Mouse (Mus musculus) hindbrain, embryonic 12.5 days (tissue): ENCODE results near the gene Nhej1. TPM values are rescaled to one million over a fixed set of nuclear protein-coding genes. Genes with fewer than 3 reads are reported as not detected.

Source experiments
- ATAC-seq: fragments of 200-750 bp; cut with Nextera tagmentation; 2 replicates; pipeline ENCODE4 v1.8.0; 2017; ENCODE audit warnings: moderate TSS enrichment; ENCODE audit not compliant: low FRiP score
- H3K27ac ChIP-seq: fragments of 300-500 bp; sonication (generic); 2 replicates; pipeline ENCODE4 v1.5.1; 2016; ENCODE audit warnings: mild to moderate bottlenecking
- H3K27me3 ChIP-seq: fragments of 300-500 bp; sonication (generic); 2 replicates; pipeline ENCODE4 v1.6.1; 2016; ENCODE audit warnings: mild to moderate bottlenecking
- H3K36me3 ChIP-seq: fragments of 300-500 bp; sonication (generic); 2 replicates; pipeline ENCODE4 v1.6.1; 2016; ENCODE audit warnings: mild to moderate bottlenecking
- H3K4me1 ChIP-seq: fragments of 300-500 bp; sonication (generic); 2 replicates; pipeline ENCODE4 v1.6.1; 2016
- H3K4me2 ChIP-seq: fragments of 300-500 bp; sonication (generic); replicated peaks from 2 replicates; pipeline ENCODE4 v1.6.1; 2016; ENCODE audit warnings: mild to moderate bottlenecking
- H3K4me3 ChIP-seq: fragments of 300-500 bp; sonication (generic); 2 replicates; pipeline ENCODE4 v1.5.1; 2016; ENCODE audit warnings: mild to moderate bottlenecking
- H3K9ac ChIP-seq: fragments of 300-500 bp; sonication (generic); 2 replicates; pipeline ENCODE4 v1.6.1; 2016; ENCODE audit warnings: mild to moderate bottlenecking, moderate library complexity
- H3K9me3 ChIP-seq: fragments of 300-500 bp; sonication (generic); replicated peaks from 2 replicates; pipeline ENCODE4 v1.6.1; 2016; ENCODE audit warnings: mild to moderate bottlenecking
- WGBS: fragments of 180-500 bp; shearing (Covaris S2); methylation state at CpG from one replicate; pipeline ENCODE4 v1.1.7; 2016; 5-methylcytosine and 5-hydroxymethylcytosine counted together
- polyA plus RNA-seq: library from polyadenylated mRNA; unstranded; fragments of >200 nt; fragmentation: Nextera tagmentation; extraction: Ambion mirVana; gene quantifications from 2 replicates; pipeline ENCODE4 v1.2.1, GENCODE M21; 2016

Gene Nhej1
- polyA plus RNA-seq, 1 experiment from 2014 or later = 12.8 TPM

GRCm38 (mm10) chr1:74941651-74942360 is 183.2 kb downstream of the Nhej1 start:
- H3K9ac ChIP-seq = no peak overlapping the region
- H3K4me1 ChIP-seq = no peaks in the 10 kb centered on the region
- no peak overlapping the region for H3K4me2 ChIP-seq
- H3K9me3 ChIP-seq = no peaks in the 10 kb centered on the region
- ATAC-seq = no peak
- WGBS = 58% methylated on average over 12 of the region's 12 CpGs
- H3K36me3 ChIP-seq = no peaks in the 10 kb centered on the region
- H3K27ac ChIP-seq = no peak overlapping the region
- no peak overlapping the region for H3K4me3 ChIP-seq
- peaks cover 68% of the 10 kb centered on the region for H3K27me3 ChIP-seq

DNA sequence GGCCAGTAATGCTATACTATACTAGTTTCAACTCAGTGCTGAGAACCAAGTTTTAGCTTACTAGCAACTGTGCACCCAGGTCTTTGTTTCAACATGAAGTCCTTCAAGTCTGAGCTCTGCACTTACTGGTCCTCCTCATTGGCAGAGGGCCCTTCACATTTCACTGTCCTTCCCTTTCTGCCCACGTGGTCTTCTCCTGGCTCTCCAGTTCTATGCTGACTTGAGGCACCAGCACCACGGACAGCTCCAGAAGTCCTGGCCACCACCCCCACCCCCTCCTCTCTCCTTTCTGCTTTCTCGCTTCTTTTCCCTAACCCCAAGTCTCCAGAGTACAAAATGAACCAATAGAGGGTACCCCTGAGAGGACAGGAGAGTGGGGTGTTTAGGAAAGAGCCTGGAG is 185.2 kb downstream of the Nhej1 start:
- Histone ChIP-seq H3K4me3 (no peak overlapping the region), H3K9ac (no peak overlapping the region), H3K4me1 (no peaks in the 10 kb centered on the region), H3K36me3 (no peaks in the 10 kb centered on the region), H3K27me3 (peaks cover 56% of the 10 kb centered on the region), H3K9me3 (no peaks in the 10 kb centered on the region), H3K4me2 (no peak overlapping the region), H3K27ac (no peak overlapping the region)
- WGBS = 6% methylated on average over 3 of the region's 3 CpGs
- no peak for ATAC-seq

GRCm38 (mm10) chr1:74936221-74936830 is 188.7 kb downstream of the Nhej1 start:
- ATAC-seq = no peak
- Histone ChIP-seq H3K27ac (no peak overlapping the region), H3K9me3 (no peaks in the 10 kb centered on the region), H3K4me1 (no peaks in the 10 kb centered on the region), H3K4me3 (no peak overlapping the region), H3K27me3 (peaks cover 61% of the 10 kb centered on the region), H3K36me3 (no peaks in the 10 kb centered on the region), H3K9ac (no peak overlapping the region), H3K4me2 (no peak overlapping the region)
- WGBS = 51% methylated on average over 12 of the region's 12 CpGs

- 2% methylated on average over 18 of the region's 18 CpGs for WGBS
- Histone ChIP-seq H3K9ac (0 out of 2 replicates have a peak within 1 kb of the TSS, but pooled peaks have one; percentile 5), H3K36me3 (no peaks in the 10 kb centered on the region), H3K27me3 (peaks cover 57% of the 10 kb centered on the region), H3K9me3 (no peaks in the 10 kb centered on the region), H3K4me3 (peak within 1 kb of the TSS; percentile 28), H3K27ac (no peak within 1 kb of the TSS), H3K4me1 (no peaks in the 10 kb centered on the region), H3K4me2 (peak within 1 kb of the TSS; percentile 52)
- peak; percentile 68; the same call in 1 of the 2 replicates for ATAC-seq
Measured at GRCm38 (mm10) chr1:74935402-74935801, 189.6 kb downstream of the Nhej1 start, which contains the start of gene Cfap65. TSS of gene Cfap65 (minus strand) at chr1:74935599.

DNA sequence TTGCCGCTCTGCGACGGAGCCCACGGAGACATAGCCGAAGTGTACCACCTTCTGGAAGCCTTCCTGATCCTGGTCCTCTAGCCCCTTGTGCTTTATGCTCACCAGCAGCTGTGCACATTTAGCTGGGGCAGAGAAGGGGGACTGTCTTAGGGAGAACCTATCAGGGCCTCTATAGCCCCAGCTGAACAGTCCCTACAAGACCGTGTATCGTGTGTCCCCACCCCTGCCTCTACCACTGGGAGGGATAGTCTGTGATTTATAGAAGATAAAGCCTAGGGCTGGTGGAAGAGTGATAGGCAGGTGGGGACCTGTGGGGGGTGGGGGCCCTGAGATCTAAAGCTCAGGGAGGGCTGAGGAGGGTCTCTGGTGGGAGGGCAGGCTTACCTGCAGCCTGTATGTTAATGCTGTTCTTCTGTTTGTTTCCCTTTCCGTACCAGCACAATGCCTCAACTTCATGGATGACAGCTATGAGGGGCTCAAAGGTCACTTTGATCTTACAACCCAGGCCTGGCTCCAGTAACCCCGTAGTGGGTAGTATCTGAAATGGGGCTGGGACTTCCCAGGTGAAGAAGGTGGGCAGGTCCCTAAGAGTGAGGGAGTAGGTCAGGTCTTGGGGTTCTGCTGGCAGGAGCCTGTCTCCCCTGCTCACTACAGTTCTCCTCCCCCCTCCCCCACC is 197.2 kb downstream of the Nhej1 start:
- H3K27ac ChIP-seq = no peak overlapping the region
- no peaks in the 10 kb centered on the region for H3K36me3 ChIP-seq
- peaks cover 23% of the 10 kb centered on the region for H3K27me3 ChIP-seq
- no peaks in the 10 kb centered on the region for H3K4me1 ChIP-seq
- no peak overlapping the region for H3K4me2 ChIP-seq
- no peaks in the 10 kb centered on the region for H3K9me3 ChIP-seq
- H3K9ac ChIP-seq = no peak overlapping the region
- ATAC-seq = no peak
- 89% methylated on average over 9 of the region's 9 CpGs for WGBS
- H3K4me3 ChIP-seq = no peak overlapping the region

DNA sequence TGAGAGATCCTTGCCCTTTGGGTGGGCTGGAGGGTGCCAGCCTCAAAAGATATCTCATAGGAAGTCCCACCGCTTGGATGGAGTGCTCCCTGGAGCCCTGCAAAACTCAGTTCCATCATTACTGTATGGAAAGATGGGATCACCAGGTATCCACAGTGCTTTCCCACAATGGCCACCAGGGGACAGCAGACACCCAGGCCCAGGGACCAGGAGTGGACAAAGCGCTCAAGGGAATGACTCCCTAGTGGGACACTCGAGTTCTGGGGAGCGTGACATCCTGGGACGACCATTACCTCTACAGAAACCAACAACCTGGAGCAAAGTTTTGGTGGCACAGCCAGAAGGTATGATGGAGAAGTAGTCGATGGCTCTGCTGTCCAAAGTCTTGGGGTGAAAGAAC is 198.3 kb downstream of the Nhej1 start:
- peaks cover 19% of the 10 kb centered on the region; the same call in 1 of the 2 replicates for H3K27me3 ChIP-seq
- no peak overlapping the region for H3K4me3 ChIP-seq
- no peak overlapping the region for H3K4me2 ChIP-seq
- WGBS = 45% methylated on average over 6 of the region's 6 CpGs
- no peaks in the 10 kb centered on the region for H3K9me3 ChIP-seq
- H3K36me3 ChIP-seq = no peaks in the 10 kb centered on the region
- no peak overlapping the region for H3K27ac ChIP-seq
- H3K4me1 ChIP-seq = no peaks in the 10 kb centered on the region
- no peak overlapping the region for H3K9ac ChIP-seq
- ATAC-seq = no peak

GRCm38 (mm10) chr1:74924464-74924863 is 200.5 kb downstream of the Nhej1 start:
- no peak for ATAC-seq
- WGBS = 71% methylated on average over 4 of the region's 4 CpGs
- H3K36me3 ChIP-seq = no peaks in the 10 kb centered on the region
- no peaks in the 10 kb centered on the region for H3K4me1 ChIP-seq
- no peak overlapping the region for H3K9ac ChIP-seq
- no peak overlapping the region for H3K27ac ChIP-seq
- H3K4me3 ChIP-seq = no peak overlapping the region
- H3K27me3 ChIP-seq = peaks cover 15% of the 10 kb centered on the region; the same call in 1 of the 2 replicates
- no peaks in the 10 kb centered on the region for H3K9me3 ChIP-seq
- H3K4me2 ChIP-seq = no peak overlapping the region

Other genes starting within 250 kb of the Nhej1 start
- 7.0 and 7.6 TPM in 2 replicates for gene Fev, start 239.8 kb downstream of the Nhej1 start, polyA plus RNA-seq
- gene Cryba2, start 232.1 kb downstream of the Nhej1 start, polyA plus RNA-seq = 1.6 and 2.8 TPM in 2 replicates
- 0.85 and 1.9 TPM in 2 replicates for gene Cfap65, start 189.6 kb downstream of the Nhej1 start, polyA plus RNA-seq
- 0.14 and 0.83 TPM in 2 replicates for gene Ihh, start 173.5 kb downstream of the Nhej1 start, polyA plus RNA-seq
- 0.10 TPM in 1 of 2 replicates, not detected in the other for gene Slc23a3, start 8.7 kb upstream of the Nhej1 start, polyA plus RNA-seq
- 66.4 and 67.0 TPM in 2 replicates for gene Cnppd1, start 17.5 kb upstream of the Nhej1 start, polyA plus RNA-seq
- gene Retreg2, start 17.6 kb upstream of the Nhej1 start, polyA plus RNA-seq = 81.6 and 83.1 TPM in 2 replicates
- 37.6 and 38.8 TPM in 2 replicates for gene Zfand2b, start 43.4 kb upstream of the Nhej1 start, polyA plus RNA-seq
- gene Abcb6, start 55.2 kb upstream of the Nhej1 start, polyA plus RNA-seq = 37.9 and 41.3 TPM in 2 replicates
- gene Ankzf1, start 67.0 kb upstream of the Nhej1 start, polyA plus RNA-seq = 24.1 and 25.6 TPM in 2 replicates
- gene Atg9a, start 67.0 kb upstream of the Nhej1 start, polyA plus RNA-seq = 38.4 and 43.7 TPM in 2 replicates
- 21.2 and 26.3 TPM in 2 replicates for gene Glb1l, start 85.6 kb upstream of the Nhej1 start, polyA plus RNA-seq
- gene Stk16, start 85.6 kb upstream of the Nhej1 start, polyA plus RNA-seq = 125 and 130 TPM in 2 replicates
- 10.3 and 11.1 TPM in 2 replicates for gene Tuba4a, start 94.7 kb upstream of the Nhej1 start, polyA plus RNA-seq
- not detected in 2 replicates for gene A630095N17Rik, start 106.9 kb upstream of the Nhej1 start, polyA plus RNA-seq
- 54.6 and 55.2 TPM in 2 replicates for gene Dnajb2, start 111.2 kb upstream of the Nhej1 start, polyA plus RNA-seq
- gene Ptprn, start 139.3 kb upstream of the Nhej1 start, polyA plus RNA-seq = 11.7 and 12.6 TPM in 2 replicates
- 50.0 and 56.8 TPM in 2 replicates for gene Resp18, start 153.2 kb upstream of the Nhej1 start, polyA plus RNA-seq
- 173 and 175 TPM in 2 replicates for gene Dnpep, start 192.8 kb upstream of the Nhej1 start, polyA plus RNA-seq
- 2.3 and 10.5 TPM in 2 replicates for gene Des, start 235.1 kb upstream of the Nhej1 start, polyA plus RNA-seq